Mouse (Mus musculus): ENCODE measurements around the gene Ano9. TPM values are rescaled to one million over a fixed set of nuclear protein-coding genes. Genes with fewer than 3 reads are reported as not detected.

Ano9 gene
- total RNA-seq, 1 experiment from 2014 or later: not detected

Other genes with a start within 250 kb of the Ano9 start
- 119 to 165 TPM (median 132 TPM) in 3 replicates for gene Psmd13, start 235.8 kb downstream of the Ano9 start, total RNA-seq (2017)
- 8.0 to 12.6 TPM (median 12.2 TPM) in 3 replicates for gene Sirt3, start 235.5 kb downstream of the Ano9 start, total RNA-seq (2017)
- not detected in 3 replicates for gene Cox8b, start 217.4 kb downstream of the Ano9 start, total RNA-seq (2017)
- gene Nlrp6, start 196.9 kb downstream of the Ano9 start, total RNA-seq (2017): 0.10 TPM in 1 of 3 replicates, not detected in the others
- 10.6 to 14.2 TPM (median 13.8 TPM) in 3 replicates for gene Pgghg, start 176.4 kb downstream of the Ano9 start, total RNA-seq (2017)
- gene Ifitm5, start 167.5 kb downstream of the Ano9 start, total RNA-seq (2017): 2.4 TPM in 1 of 3 replicates, not detected in the others
- not detected in 3 replicates for gene Gm45717, start 161.9 kb downstream of the Ano9 start, total RNA-seq (2017)
- 203 to 367 TPM (median 305 TPM) in 3 replicates for gene Ifitm2, start 161.8 kb downstream of the Ano9 start, total RNA-seq (2017)
- gene Ifitm1, start 150.6 kb downstream of the Ano9 start, total RNA-seq (2017): 38.2 to 83.6 TPM (median 70.9 TPM) in 3 replicates
- 384 to 854 TPM (median 711 TPM) in 3 replicates for gene Ifitm3, start 107.0 kb downstream of the Ano9 start, total RNA-seq (2017)
- 268 to 573 TPM (median 450 TPM) in 3 replicates for gene Ifitm6, start 99.9 kb downstream of the Ano9 start, total RNA-seq (2017)
- gene Gm17387, start 88.7 kb downstream of the Ano9 start, total RNA-seq (2017): not detected in 3 replicates
- 0.10 TPM in 1 of 3 replicates, not detected in the others for gene B4galnt4, start 56.7 kb downstream of the Ano9 start, total RNA-seq (2017)
- 14.0 to 17.9 TPM (median 14.2 TPM) in 3 replicates for gene Pkp3, start 39.6 kb downstream of the Ano9 start, total RNA-seq (2017)
- 9.1 to 25.0 TPM (median 12.5 TPM) in 3 replicates for gene Sigirr, start 17.2 kb downstream of the Ano9 start, total RNA-seq (2017)
- 1.4 to 6.9 TPM (median 1.5 TPM) in 3 replicates for gene Ptdss2, start 4.6 kb upstream of the Ano9 start, total RNA-seq (2017)
- 73.1 to 101 TPM (median 77.7 TPM) in 3 replicates for gene Rnh1, start 55.1 kb upstream of the Ano9 start, total RNA-seq (2017)
- gene Hras, start 76.2 kb upstream of the Ano9 start, total RNA-seq (2017): 22.4 to 25.6 TPM (median 25.2 TPM) in 3 replicates
- 2.1 to 2.8 TPM (median 2.1 TPM) in 3 replicates for gene Lrrc56, start 76.4 kb upstream of the Ano9 start, total RNA-seq (2017)
- 1.6 TPM in 1 of 3 replicates, not detected in the others for gene Lmntd2, start 96.3 kb upstream of the Ano9 start, total RNA-seq (2017)
- 1.4 to 11.5 TPM (median 1.9 TPM) in 3 replicates for gene Rassf7, start 98.1 kb upstream of the Ano9 start, total RNA-seq (2017)
- 51.4 to 90.4 TPM (median 72.9 TPM) in 3 replicates for gene Phrf1, start 111.0 kb upstream of the Ano9 start, total RNA-seq (2017)
- gene Irf7, start 148.7 kb upstream of the Ano9 start, total RNA-seq (2017): 76.2 to 126 TPM (median 78.7 TPM) in 3 replicates
- gene Cdhr5, start 159.0 kb upstream of the Ano9 start, total RNA-seq (2017): not detected in 3 replicates
- not detected in 3 replicates for gene Sct, start 161.3 kb upstream of the Ano9 start, total RNA-seq (2017)
- gene Drd4, start 174.2 kb upstream of the Ano9 start, total RNA-seq (2017): not detected in 3 replicates
- 10.2 to 21.2 TPM (median 16.0 TPM) in 3 replicates for gene Deaf1, start 209.9 kb upstream of the Ano9 start, total RNA-seq (2017)
- gene Tmem80, start 209.9 kb upstream of the Ano9 start, total RNA-seq (2017): 2.8 to 16.3 TPM (median 7.1 TPM) in 3 replicates
- not detected in 3 replicates for gene Eps8l2, start 221.1 kb upstream of the Ano9 start, total RNA-seq (2017)

All from monocyte, adult 5-6 weeks (primary cell).